Mouse (Mus musculus) kidney, postnatal 10 days (tissue): ENCODE data around the gene Pde4b.

ENCODE experiments used
- DNase-seq: peaks from one replicate; pipeline ENCODE4 v3.0.0; 2021; ENCODE audit warnings: mixed read lengths

The Pde4b gene

GRCm38 (mm10) chr4:102621120-102621519 is 533.8 kb downstream of the Pde4b start:
- no peak for DNase-seq

- DNase-seq = peak; percentile 28
These were observed 535.6 kb downstream of the Pde4b start for GRCm38 (mm10) chr4:102622977-102623376.

GRCm38 (mm10) chr4:102623789-102624611 is 536.7 kb downstream of the Pde4b start:
- DNase-seq = no peak

GRCm38 (mm10) chr4:102624937-102625336 is 537.6 kb downstream of the Pde4b start:
- no peak for DNase-seq

- no peak for DNase-seq
These were observed 540.5 kb downstream of the Pde4b start for GRCm38 (mm10) chr4:102627799-102628198.

GRCm38 (mm10) chr4:102629621-102630020 is 542.3 kb downstream of the Pde4b start:
- no peak for DNase-seq

- DNase-seq = peak; percentile 23
These were observed 542.9 kb downstream of the Pde4b start for GRCm38 (mm10) chr4:102630261-102630660.

- no peak for DNase-seq
These were observed 544.3 kb downstream of the Pde4b start for GRCm38 (mm10) chr4:102631624-102632023.

GRCm38 (mm10) chr4:102633241-102633640 is 545.9 kb downstream of the Pde4b start:
- DNase-seq = no peak

- DNase-seq = peak; percentile 49
These were observed 547.9 kb downstream of the Pde4b start for GRCm38 (mm10) chr4:102635258-102635657.

- no peak for DNase-seq
These were observed 548.6 kb downstream of the Pde4b start for GRCm38 (mm10) chr4:102635944-102636343.

- DNase-seq = no peak
These were observed 550.1 kb downstream of the Pde4b start for GRCm38 (mm10) chr4:102637348-102637910.

- no peak for DNase-seq
These were observed 553.6 kb downstream of the Pde4b start for GRCm38 (mm10) chr4:102640942-102641341.

GRCm38 (mm10) chr4:102644062-102644461 is 556.7 kb downstream of the Pde4b start:
- DNase-seq = no peak

- DNase-seq = no peak
These were observed 559.7 kb downstream of the Pde4b start for GRCm38 (mm10) chr4:102647056-102647455.

- DNase-seq = no peak
These were observed 568.0 kb downstream of the Pde4b start for GRCm38 (mm10) chr4:102655331-102655730.

- DNase-seq = peak; percentile 48
These were observed 569.2 kb downstream of the Pde4b start for GRCm38 (mm10) chr4:102656494-102657036.
